Mouse (Mus musculus): ENCODE measurements at regions not wholly inside any gene's neighbourhood (a gene's known extent, or its start where the extent isn't known, plus 50 kb on each side); places are given as distances from the start of the nearest gene placed in this dataset.

DNA sequence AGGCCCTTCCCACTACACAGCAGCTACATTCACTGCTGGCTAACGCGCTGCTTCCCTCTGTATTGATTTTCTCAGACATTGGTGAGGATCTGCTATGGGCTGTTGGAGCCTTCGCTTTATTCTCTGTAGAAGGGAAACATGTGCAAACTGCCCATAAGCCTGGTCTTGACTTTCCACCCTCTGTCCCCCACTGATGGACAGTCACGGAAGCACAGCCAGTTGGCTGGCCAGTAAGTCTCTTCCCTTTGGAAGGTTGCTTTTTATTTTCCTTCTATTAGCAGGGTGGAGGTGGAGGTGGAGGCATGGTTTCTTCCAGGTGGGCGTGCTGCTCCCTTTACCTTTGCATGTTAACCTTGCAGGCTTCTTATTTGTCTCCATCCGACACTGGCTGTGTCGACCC is 51.1 kb upstream of the Osr1 start:
- H3K4me3 ChIP-seq (ENCODE audit: low read depth, low read length) = no peak overlapping the region
- TF ChIP-seq EP300 (optimal IDR thresholded peaks at IDR 0.05) (no peak), CTCF (IDR thresholded peaks at IDR 0.05; ENCODE audit: low read depth) (peak; percentile 46; the same call in 1 of the 2 replicates)
- WGBS = 65% methylated on average over 7 of the region's 7 CpGs
- no peak overlapping the region for H3K27ac ChIP-seq (replicated peaks)
- no peak for DNase-seq (ENCODE audit: low spot score)
- no peak overlapping the region for H3K9ac ChIP-seq (ENCODE audit: low read length)
- no peak overlapping the region for H3K4me2 ChIP-seq (replicated peaks; ENCODE audit: low read depth)
- no peaks in the 10 kb centered on the region for H3K36me3 ChIP-seq (ENCODE audit: control insufficient read depth, insufficient read depth, low read length)
- no peak for ATAC-seq (ENCODE audit: low FRiP score, low TSS enrichment)
- H3K4me1 ChIP-seq (replicated peaks; ENCODE audit: control insufficient read depth, insufficient read depth) = no peaks in the 10 kb centered on the region
- H3K27me3 ChIP-seq (ENCODE audit: control insufficient read depth, insufficient read depth, low read length) = no peaks in the 10 kb centered on the region
- H3K9me3 ChIP-seq (ENCODE audit: control insufficient read depth, low read length) = no peaks in the 10 kb centered on the region

DNA sequence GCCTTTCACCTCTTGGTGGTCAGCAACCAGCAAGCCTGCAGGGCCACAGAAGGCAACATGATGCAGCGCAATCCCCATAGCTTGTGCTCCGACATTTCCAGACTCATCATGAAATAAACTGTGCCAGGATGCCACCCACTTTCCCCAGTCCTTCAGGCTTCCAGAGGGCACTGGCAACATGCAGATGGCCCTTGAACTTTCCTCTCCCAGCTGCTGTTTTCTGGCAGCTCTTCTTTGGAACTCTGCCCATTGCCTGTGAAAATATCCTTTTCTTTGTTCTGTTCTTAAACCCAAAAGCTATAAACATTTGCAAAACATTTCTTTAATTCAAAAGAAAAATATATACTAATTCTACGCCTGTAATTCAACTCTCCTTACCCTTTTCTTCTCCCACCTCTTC is 50.6 kb upstream of the Osr1 start:
- DNase-seq (ENCODE audit: low spot score) = no peak

More for the DNA sequence above, 50.6 kb upstream of the Osr1 start:
- WGBS = 52% methylated on average over 3 of the region's 3 CpGs
- Histone ChIP-seq H3K9ac (ENCODE audit: low read length) (no peak overlapping the region), H3K36me3 (ENCODE audit: control insufficient read depth, insufficient read depth, low read length) (no peaks in the 10 kb centered on the region), H3K4me2 (replicated peaks; ENCODE audit: low read depth) (no peak overlapping the region), H3K4me1 (replicated peaks; ENCODE audit: control insufficient read depth, insufficient read depth) (no peaks in the 10 kb centered on the region), H3K27me3 (ENCODE audit: control insufficient read depth, insufficient read depth, low read length) (no peaks in the 10 kb centered on the region), H3K9me3 (ENCODE audit: control insufficient read depth, low read length) (no peaks in the 10 kb centered on the region), H3K4me3 (ENCODE audit: low read depth, low read length) (no peak overlapping the region), H3K27ac (replicated peaks) (no peak overlapping the region)
- ATAC-seq (ENCODE audit: low FRiP score, low TSS enrichment) = no peak
- TF ChIP-seq EP300 (optimal IDR thresholded peaks at IDR 0.05) (no peak), CTCF (IDR thresholded peaks at IDR 0.05; ENCODE audit: low read depth) (no peak)
